Mouse (Mus musculus) small intestine, adult 2 months (tissue): ENCODE data around the gene Bicral.

Experiments used
- CTCF ChIP-seq: fragments of 200-500 bp; IDR thresholded peaks from 2 replicates; pipeline ENCODE4 v1.5.1; 2012; ENCODE audit warnings: low read depth, mild to moderate bottlenecking, control low read depth, inconsistent platforms, low read length, moderate library complexity, mixed read lengths; ENCODE audit not compliant: insufficient replicate concordance, insufficient read length; ENCODE audit errors: extremely low read depth
- POLR2A ChIP-seq: fragments of 200-500 bp; IDR thresholded peaks from 2 replicates; pipeline ENCODE4 v1.6.1; 2012; ENCODE audit warnings: low read depth, mild to moderate bottlenecking, control low read depth, inconsistent platforms, low read length, moderate library complexity

DNA sequence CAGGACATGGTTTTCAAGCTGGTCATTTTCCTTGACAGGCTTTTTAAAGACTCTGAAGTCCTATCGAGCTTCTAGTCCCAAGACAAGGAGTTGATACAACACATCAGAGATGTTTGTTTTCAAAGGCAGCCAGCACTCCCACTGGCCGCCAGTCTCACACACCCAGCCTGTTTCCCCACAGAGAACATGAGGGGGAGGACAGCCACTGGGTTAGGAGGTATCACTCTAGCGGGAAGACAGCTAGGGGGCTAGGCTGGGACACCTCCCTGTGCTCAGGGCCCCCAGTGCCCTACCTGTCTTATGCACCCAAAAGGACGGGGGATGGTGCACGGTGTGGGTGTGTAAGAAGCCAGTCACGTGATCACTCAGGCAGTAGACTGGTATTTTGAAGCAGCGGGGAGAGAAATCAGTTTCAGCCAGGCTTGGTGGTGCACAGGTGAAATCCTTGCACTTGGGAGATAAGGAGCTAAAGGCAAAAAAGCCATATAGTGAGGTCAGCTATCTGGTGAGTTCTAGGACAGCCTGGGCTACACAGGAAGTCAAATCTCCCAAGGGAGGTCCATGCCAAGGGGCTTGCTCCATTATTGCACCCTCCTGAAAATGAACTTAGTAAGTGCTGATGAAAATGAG is 6.4 kb upstream of the Bicral start:
- TF ChIP-seq CTCF = no peak
- TF ChIP-seq POLR2A = no peak
